Comparison of ENCODE assay signal across 18 mouse cellular contexts in genomic region chr10:77056768-77057167, GRCm38 (mm10). TPM values are rescaled to one million over a fixed set of nuclear protein-coding genes. Genes with fewer than 3 reads are reported as not detected.
DNase-seq lines count a peak whose midpoint lies in the region; ATAC-seq and TF ChIP-seq lines count a peak whose summit lies in the region.
"Had no signal": no experiment of that assay in that cellular context is flagged by ENCODE, and none has a peak within 500 bp of the region (broad histone marks: within the 10 kb centered on the region; RNA-seq: fewer than 3 reads in every experiment).

No protein-coding gene starts in this region.

- 79% methylated on average over 10 of the region's 10 CpGs for WGBS in hindbrain, embryonic 13.5 days
- 90% methylated on average over 10 of the region's 10 CpGs for WGBS in hindbrain, embryonic 11.5 days
- 81% methylated on average over 10 of the region's 10 CpGs for WGBS in midbrain, embryonic 13.5 days
- WGBS in midbrain, embryonic 11.5 days, result 86% methylated on average over 10 of the region's 10 CpGs
- 68% methylated on average over 10 of the region's 10 CpGs for WGBS in limb, embryonic 15.5 days

- no peak overlapping the region for H3K4me2 ChIP-seq in hindbrain, embryonic 13.5 days
- no peak overlapping the region for H3K4me2 ChIP-seq in hindbrain, embryonic 11.5 days (replicated peaks; ENCODE audit: low read depth, low read length)
- no peak overlapping the region for H3K4me2 ChIP-seq in midbrain, embryonic 13.5 days (replicated peaks)
- no peak overlapping the region for H3K4me2 ChIP-seq in midbrain, embryonic 11.5 days
- peak overlapping the region; percentile 79 for H3K4me2 ChIP-seq in CH12.LX (ENCODE audit: insufficient read depth, low read depth, poor library complexity, severe bottlenecking)
- H3K4me2 ChIP-seq in limb, embryonic 15.5 days, result no peak overlapping the region
- H3K4me2 ChIP-seq: heart, embryonic 11.5 days had no signal

- in situ Hi-C loops in CH12.LX (cut with MboI; ENCODE audit: low pct_ligation_motif_present, low pct_unique_long_range_greater_than_20kb, low sequenced_read_pairs), result no loop called here

- ATAC-seq in hindbrain, embryonic 13.5 days (ENCODE audit: low FRiP score), result no peak
- ATAC-seq in hindbrain, embryonic 11.5 days (ENCODE audit: low FRiP score), result no peak
- ATAC-seq in midbrain, embryonic 13.5 days, result no peak
- ATAC-seq in midbrain, embryonic 11.5 days (ENCODE audit: low FRiP score), result no peak
- ATAC-seq in limb, embryonic 15.5 days (ENCODE audit: insufficient number of reproducible peaks, low FRiP score, low TSS enrichment, low read depth), result no peak
- ATAC-seq: lung, postnatal 0 days had no signal

- 0 out of 2 replicates have a peak overlapping the region, but pooled peaks have one; percentile 9 for H3K27ac ChIP-seq in hindbrain, embryonic 13.5 days
- no peak overlapping the region for H3K27ac ChIP-seq in hindbrain, embryonic 11.5 days (ENCODE audit: low read depth, low read length)
- H3K27ac ChIP-seq in midbrain, embryonic 13.5 days, result 0 out of 2 replicates have a peak overlapping the region, but pooled peaks have one; percentile 5
- H3K27ac ChIP-seq in midbrain, embryonic 11.5 days (ENCODE audit: low read depth, low read length), result no peak overlapping the region
- peak overlapping the region; percentile 84 for H3K27ac ChIP-seq in CH12.LX (ENCODE audit: insufficient read depth, low read depth)
- peak overlapping the region; percentile 28; the same call in 1 of the 2 replicates for H3K27ac ChIP-seq in limb, embryonic 15.5 days
- H3K27ac ChIP-seq: forebrain, embryonic 10.5 days; macrophage had no signal

- no peaks in the 10 kb centered on the region for H3K9me3 ChIP-seq in hindbrain, embryonic 13.5 days
- no peaks in the 10 kb centered on the region for H3K9me3 ChIP-seq in hindbrain, embryonic 11.5 days (ENCODE audit: control insufficient read depth, low read length)
- no peaks in the 10 kb centered on the region for H3K9me3 ChIP-seq in midbrain, embryonic 13.5 days
- no peaks in the 10 kb centered on the region for H3K9me3 ChIP-seq in midbrain, embryonic 11.5 days (ENCODE audit: control insufficient read depth, low read length)
- H3K9me3 ChIP-seq in CH12.LX (replicated peaks; ENCODE audit: low read length), result no peaks in the 10 kb centered on the region
- no peaks in the 10 kb centered on the region for H3K9me3 ChIP-seq in limb, embryonic 15.5 days
- H3K9me3 ChIP-seq: forebrain, embryonic 10.5 days had no signal

- no peak for TF ChIP-seq RAD21 in CH12.LX (IDR thresholded peaks at IDR 0.05; ENCODE audit: low read depth, low read length)

- peak; percentile 75 for TF ChIP-seq EP300 in CH12.LX (IDR thresholded peaks at IDR 0.05; ENCODE audit: low read length)

- H3K79me2 ChIP-seq in CH12.LX (replicated peaks; ENCODE audit: control insufficient read depth, extremely low read depth, insufficient read depth, poor library complexity, severe bottlenecking), result no peaks in the 10 kb centered on the region

- H3K27me3 ChIP-seq in hindbrain, embryonic 13.5 days, result no peaks in the 10 kb centered on the region
- no peaks in the 10 kb centered on the region for H3K27me3 ChIP-seq in hindbrain, embryonic 11.5 days (ENCODE audit: control insufficient read depth, insufficient read depth, low read length)
- H3K27me3 ChIP-seq in midbrain, embryonic 13.5 days, result no peaks in the 10 kb centered on the region
- H3K27me3 ChIP-seq in midbrain, embryonic 11.5 days (ENCODE audit: control insufficient read depth, insufficient read depth, low read length), result no peaks in the 10 kb centered on the region
- H3K27me3 ChIP-seq in CH12.LX (replicated peaks), result peaks cover 4% of the 10 kb centered on the region
- H3K27me3 ChIP-seq in limb, embryonic 15.5 days, result no peaks in the 10 kb centered on the region

- H3K36me3 ChIP-seq in hindbrain, embryonic 13.5 days, result peaks cover 6% of the 10 kb centered on the region; the same call in 1 of the 2 replicates
- no peaks in the 10 kb centered on the region for H3K36me3 ChIP-seq in hindbrain, embryonic 11.5 days (ENCODE audit: control insufficient read depth, insufficient read depth, low read length)
- H3K36me3 ChIP-seq in midbrain, embryonic 13.5 days, result peaks cover 9% of the 10 kb centered on the region
- H3K36me3 ChIP-seq in midbrain, embryonic 11.5 days (ENCODE audit: control insufficient read depth, insufficient read depth, low read length), result no peaks in the 10 kb centered on the region
- peaks cover 9 to 14% of the 10 kb centered on the region in 2 experiments for H3K36me3 ChIP-seq in CH12.LX (replicated peaks in 1 of 2; ENCODE audit: control insufficient read depth in 1 of 2, insufficient read depth in 1 of 2, low read length in 1 of 2)
- peaks cover 13% of the 10 kb centered on the region for H3K36me3 ChIP-seq in limb, embryonic 15.5 days

- no peak for TF ChIP-seq POLR2A in CH12.LX (IDR thresholded peaks at IDR 0.05; ENCODE audit: low read depth, low read length)

- no peak overlapping the region for H3K9ac ChIP-seq in hindbrain, embryonic 13.5 days
- no peak overlapping the region for H3K9ac ChIP-seq in hindbrain, embryonic 11.5 days (ENCODE audit: low read depth, low read length)
- no peak overlapping the region for H3K9ac ChIP-seq in midbrain, embryonic 13.5 days (replicated peaks)
- no peak overlapping the region for H3K9ac ChIP-seq in midbrain, embryonic 11.5 days (ENCODE audit: low read length)
- peak overlapping the region; percentile 23 for H3K9ac ChIP-seq in CH12.LX (ENCODE audit: insufficient read depth, low read depth)
- no peak overlapping the region for H3K9ac ChIP-seq in limb, embryonic 15.5 days

- DNase-seq in hindbrain, embryonic 11.5 days (ENCODE audit: low spot score), result no peak
- no peak for DNase-seq in midbrain, embryonic 11.5 days (ENCODE audit: low spot score, missing footprints)
- peak; percentile 84 for DNase-seq in CH12.LX (ENCODE audit: extremely low read depth)
- DNase-seq in frontal cortex, postnatal 36 days (ENCODE audit: low spot score in 2 of 2), result no peak
- DNase-seq in right cerebral cortex, adult 18-20 months, result no peak
- DNase-seq: adrenal gland, postnatal 25 days; cerebellum, adult 11-12 months; cerebellum, postnatal 10 days; kidney, adult 11 months; layer of hippocampus, postnatal 36 days; liver had no signal

- H3K4me3 ChIP-seq in hindbrain, embryonic 13.5 days, result no peak overlapping the region
- H3K4me3 ChIP-seq in hindbrain, embryonic 11.5 days (ENCODE audit: low read depth, low read length), result no peak overlapping the region
- no peak overlapping the region for H3K4me3 ChIP-seq in midbrain, embryonic 13.5 days (replicated peaks)
- no peak overlapping the region for H3K4me3 ChIP-seq in midbrain, embryonic 11.5 days (ENCODE audit: low read depth, low read length)
- no peak overlapping the region for H3K4me3 ChIP-seq in CH12.LX (replicated peaks in 1 of 3; ENCODE audit: low read depth in 2 of 3, low read length in 2 of 3, poor library complexity in 1 of 3)
- H3K4me3 ChIP-seq in limb, embryonic 15.5 days, result no peak overlapping the region
- H3K4me3 ChIP-seq: forebrain, embryonic 10.5 days had no signal

- dilution Hi-C loops in CH12.LX (cut with MboI; ENCODE audit: extremely low pct_ligation_motif_present, extremely low pct_unique_long_range_greater_than_20kb, low sequenced_read_pairs), result no loop called here

- peaks cover 2% of the 10 kb centered on the region; the same call in 1 of the 2 replicates for H3K4me1 ChIP-seq in hindbrain, embryonic 13.5 days (replicated peaks)
- H3K4me1 ChIP-seq in hindbrain, embryonic 11.5 days (replicated peaks; ENCODE audit: control insufficient read depth, insufficient read depth, low read length), result no peaks in the 10 kb centered on the region
- 0 out of 2 replicates have a peak, but pooled peaks cover 3% of the 10 kb centered on the region for H3K4me1 ChIP-seq in midbrain, embryonic 13.5 days (replicated peaks)
- H3K4me1 ChIP-seq in midbrain, embryonic 11.5 days (ENCODE audit: control insufficient read depth, insufficient read depth, low read length), result peaks cover 5% of the 10 kb centered on the region; the same call in 1 of the 2 replicates
- H3K4me1 ChIP-seq in CH12.LX (ENCODE audit: control insufficient read depth in 1 of 2, insufficient read depth in 2 of 2), result peaks cover 16 to 25% of the 10 kb centered on the region in 2 experiments
- 0 out of 2 replicates have a peak, but pooled peaks cover 5% of the 10 kb centered on the region for H3K4me1 ChIP-seq in limb, embryonic 15.5 days

- peak in 1 of 2 experiments; percentile 47; a peak in 1 of 4 replicates for TF ChIP-seq CTCF in CH12.LX (conservative IDR thresholded peaks at IDR 0.05 in 1 of 2, IDR thresholded peaks at IDR 0.05 in 1 of 2; ENCODE audit: low read depth in 2 of 2, low read length in 2 of 2)

TF ChIP-seq in CH12.LX, 34 proteins besides CTCF, POLR2A, EP300 and RAD21 (continues in another document):
- TF ChIP-seq E2F4 (IDR thresholded peaks at IDR 0.05; ENCODE audit: insufficient replicate concordance, low read depth, low read length) (no peak), MAFK (IDR thresholded peaks at IDR 0.05; ENCODE audit: insufficient replicate concordance, low read length) (peak; percentile 45; the same call in 1 of the 2 replicates), RCOR1 (conservative IDR thresholded peaks at IDR 0.05; ENCODE audit: low read depth, low read length) (no peak), MAX (IDR thresholded peaks at IDR 0.05; ENCODE audit: low read length) (0 out of 2 replicates have a peak, but pooled peaks have one; percentile 42), ETS1 (conservative IDR thresholded peaks at IDR 0.05; ENCODE audit: low read depth, low read length) (peak; percentile 27; the same call in 1 of the 2 replicates), USF2 (conservative IDR thresholded peaks at IDR 0.05; ENCODE audit: low read depth, low read length) (no peak), TBP (conservative IDR thresholded peaks at IDR 0.05; ENCODE audit: low read depth, low read length) (0 out of 2 replicates have a peak, but pooled peaks have one; percentile 31), BHLHE40 (IDR thresholded peaks at IDR 0.05; ENCODE audit: low read depth, low read length) (peak; percentile 19; the same call in 1 of the 2 replicates), MAZ (IDR thresholded peaks at IDR 0.05; ENCODE audit: low read depth, low read length) (no peak; the same call in 1 of the 2 replicates), IRF4 (IDR thresholded peaks at IDR 0.05; ENCODE audit: low read depth, low read length) (peak; percentile 76), TCF12 (IDR thresholded peaks at IDR 0.05; ENCODE audit: low read depth, low read length) (peak; percentile 44; the same call in 1 of the 2 replicates)

RNA-seq across cellular contexts. Expression of gene Slc19a1, which starts 24.7 kb away (rescaled TPM):
- polyA plus RNA-seq in hindbrain, embryonic 13.5 days (2015; fragmentation: Nextera tagmentation; extraction: Ambion mirVana), result 30.9 and 34.9 TPM in 2 replicates
- 23.2 and 24.5 TPM in 2 replicates for polyA plus RNA-seq in hindbrain, embryonic 11.5 days (2014; fragmentation: Nextera tagmentation; extraction: Ambion mirVana)
- 33.0 and 35.8 TPM in 2 replicates for polyA plus RNA-seq in midbrain, embryonic 13.5 days (2015; fragmentation: Nextera tagmentation; extraction: Ambion mirVana)
- polyA plus RNA-seq in midbrain, embryonic 11.5 days (2014; fragmentation: Nextera tagmentation; extraction: Ambion mirVana), result 27.5 and 29.5 TPM in 2 replicates
- total RNA-seq in CH12.LX (2012; rRNA removed), result 50.2 and 54.4 TPM in 2 replicates
- 36.0 and 40.1 TPM in 2 replicates for total RNA-seq in CH12.LX (2014; rRNA removed)
- 53.3 and 59.8 TPM in 2 replicates for polyA plus RNA-seq in CH12.LX (2012; ENCODE audit: insufficient read length, low read depth)
- 26.8 and 32.2 TPM in 2 replicates for polyA plus RNA-seq in limb, embryonic 15.5 days (2015; fragmentation: Nextera tagmentation; extraction: Ambion mirVana)

Comparison
In these comparisons a context has a peak if more than half of its experiments do, and no peak if none do; other contexts are left out.
1. H3K27ac ChIP-seq: peak in hindbrain, embryonic 13.5 days (single experiment), midbrain, embryonic 13.5 days (single experiment), CH12.LX (single experiment) and limb, embryonic 15.5 days (single experiment); none in hindbrain, embryonic 11.5 days (single experiment) and midbrain, embryonic 11.5 days (single experiment).